Mouse (Mus musculus): ENCODE results near the gene Spout1. TPM values are rescaled to one million over a fixed set of nuclear protein-coding genes. Genes with fewer than 3 reads are reported as not detected.
A peak's percentile ranks its signal among the peaks of the same experiment; 100 is the strongest.

Gene Spout1
- polyA plus RNA-seq, 1 experiment = 28.7 TPM

DNA sequence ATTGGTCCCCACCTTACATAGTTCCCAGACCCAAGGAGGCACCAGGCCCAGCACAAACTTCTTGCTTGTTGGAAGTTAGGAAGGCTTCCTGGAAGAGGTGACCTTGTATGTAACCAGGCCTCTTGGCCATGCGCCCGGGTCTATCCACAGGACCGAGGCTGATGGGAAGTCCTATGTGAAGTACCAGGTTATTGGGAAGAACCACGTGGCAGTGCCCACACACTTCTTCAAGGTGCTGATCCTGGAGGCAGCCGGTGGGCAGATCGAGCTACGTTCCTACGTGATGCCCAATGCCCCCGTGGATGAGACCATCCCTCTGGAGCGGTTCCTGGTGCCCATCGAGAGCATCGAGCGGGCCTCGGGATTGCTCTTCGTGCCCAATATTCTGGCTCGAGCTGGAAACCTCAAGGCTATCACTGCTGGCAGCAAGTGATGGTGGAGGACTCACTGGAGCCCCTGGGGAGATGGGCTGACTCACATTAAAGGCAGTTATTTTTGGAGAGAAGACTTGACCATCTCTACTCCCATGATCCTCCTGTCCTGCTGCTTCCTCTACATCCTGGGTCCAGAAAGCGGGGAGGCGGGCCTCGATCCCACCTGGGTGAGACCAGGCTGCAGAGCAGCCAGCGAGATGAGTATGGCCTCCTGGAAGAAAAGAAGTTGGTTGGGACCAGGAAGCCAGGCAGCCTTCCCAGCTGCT lies 4.6 kb downstream of the Spout1 start:
- Histone ChIP-seq H3K4me2 (ENCODE audit: low read depth) (no peak overlapping the region), H3K36me3 (ENCODE audit: control insufficient read depth, insufficient read depth) (peaks cover 5% of the 10 kb centered on the region), H3ac (ENCODE audit: control insufficient read depth, insufficient read length) (no peak overlapping the region), H3K27me3 (ENCODE audit: control insufficient read depth, insufficient read depth, insufficient read length) (no peaks in the 10 kb centered on the region), H3K79me2 (ENCODE audit: control insufficient read depth, insufficient read depth) (no peaks in the 10 kb centered on the region), H3K4me3 (no peak overlapping the region)
- TF ChIP-seq USF1 (IDR thresholded peaks at IDR 0.05; ENCODE audit: low read depth) (no peak), MYOD1 (IDR thresholded peaks at IDR 0.05; ENCODE audit: control insufficient read depth in 1 of 3, insufficient read length in 2 of 3, low read depth in 2 of 3) (no peak), POLR2A (IDR thresholded peaks at IDR 0.05; ENCODE audit: insufficient read length, low read depth) (no peak), REST (IDR thresholded peaks at IDR 0.05; ENCODE audit: insufficient read depth, insufficient read length) (no peak), E2F4 (IDR thresholded peaks at IDR 0.05; ENCODE audit: insufficient read depth) (no peak), POLR2AphosphoS2 (IDR thresholded peaks at IDR 0.05; ENCODE audit: insufficient read length, low read depth) (no peak)

DNA sequence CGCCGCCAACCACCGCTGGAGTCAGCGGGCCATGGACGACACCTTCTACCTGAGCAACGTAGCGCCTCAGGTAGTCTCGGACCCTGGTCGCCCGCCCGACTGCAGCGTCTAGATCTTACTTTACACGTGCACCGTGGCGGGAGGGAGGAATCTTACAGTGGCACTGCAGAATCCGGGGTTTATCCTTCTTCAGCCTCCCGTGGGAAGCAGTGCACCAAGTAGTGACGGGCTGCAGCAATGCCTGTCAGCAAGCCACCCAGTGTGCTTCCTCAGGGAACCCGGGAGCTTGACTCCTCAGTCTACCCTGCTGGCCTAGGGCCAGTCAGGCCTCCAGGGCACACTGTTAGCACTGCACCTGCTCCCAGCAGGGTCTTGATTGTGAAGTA lies 6.3 kb downstream of the Spout1 start:
- peaks cover 5% of the 10 kb centered on the region for H3K36me3 ChIP-seq (ENCODE audit: control insufficient read depth, insufficient read depth)
- no peaks in the 10 kb centered on the region for H3K79me2 ChIP-seq (ENCODE audit: control insufficient read depth, insufficient read depth)
- TF ChIP-seq TCF3 (IDR thresholded peaks at IDR 0.05; ENCODE audit: insufficient read length, low read depth) = no peak
- TF ChIP-seq TCF12 (IDR thresholded peaks at IDR 0.05; ENCODE audit: insufficient read depth, poor library complexity, severe bottlenecking) = no peak
- no peak for TF ChIP-seq CEBPB (IDR thresholded peaks at IDR 0.05; ENCODE audit: insufficient read depth, poor library complexity, severe bottlenecking)
- no peak for TF ChIP-seq MYOG (IDR thresholded peaks at IDR 0.05; ENCODE audit: control insufficient read depth in 1 of 3, insufficient read depth in 1 of 3, insufficient read length in 2 of 3, low read depth in 2 of 3)
- no peak for TF ChIP-seq USF1 (IDR thresholded peaks at IDR 0.05; ENCODE audit: low read depth)
- no peak for TF ChIP-seq POLR2A (IDR thresholded peaks at IDR 0.05; ENCODE audit: insufficient read length, low read depth)
- no peak for TF ChIP-seq E2F4 (IDR thresholded peaks at IDR 0.05; ENCODE audit: insufficient read depth)
- no peak for TF ChIP-seq MYOD1 (IDR thresholded peaks at IDR 0.05; ENCODE audit: control insufficient read depth in 1 of 3, insufficient read length in 2 of 3, low read depth in 2 of 3)
- TF ChIP-seq MAX (IDR thresholded peaks at IDR 0.05; ENCODE audit: low read depth) = no peak
- no peak for TF ChIP-seq POLR2AphosphoS2 (IDR thresholded peaks at IDR 0.05; ENCODE audit: insufficient read length, low read depth)
- no peak for TF ChIP-seq SRF (IDR thresholded peaks at IDR 0.05; ENCODE audit: control insufficient read depth, insufficient read length, low read depth)
- no peak for TF ChIP-seq REST (IDR thresholded peaks at IDR 0.05; ENCODE audit: insufficient read depth, insufficient read length)
- H3K4me2 ChIP-seq (ENCODE audit: low read depth) = peak overlapping the region; percentile 92
- H3ac ChIP-seq (ENCODE audit: control insufficient read depth, insufficient read length) = peak overlapping the region; percentile 10
- H3K27me3 ChIP-seq (ENCODE audit: control insufficient read depth, insufficient read depth, insufficient read length) = no peaks in the 10 kb centered on the region
- peak overlapping the region; percentile 18 for H3K4me3 ChIP-seq

DNA sequence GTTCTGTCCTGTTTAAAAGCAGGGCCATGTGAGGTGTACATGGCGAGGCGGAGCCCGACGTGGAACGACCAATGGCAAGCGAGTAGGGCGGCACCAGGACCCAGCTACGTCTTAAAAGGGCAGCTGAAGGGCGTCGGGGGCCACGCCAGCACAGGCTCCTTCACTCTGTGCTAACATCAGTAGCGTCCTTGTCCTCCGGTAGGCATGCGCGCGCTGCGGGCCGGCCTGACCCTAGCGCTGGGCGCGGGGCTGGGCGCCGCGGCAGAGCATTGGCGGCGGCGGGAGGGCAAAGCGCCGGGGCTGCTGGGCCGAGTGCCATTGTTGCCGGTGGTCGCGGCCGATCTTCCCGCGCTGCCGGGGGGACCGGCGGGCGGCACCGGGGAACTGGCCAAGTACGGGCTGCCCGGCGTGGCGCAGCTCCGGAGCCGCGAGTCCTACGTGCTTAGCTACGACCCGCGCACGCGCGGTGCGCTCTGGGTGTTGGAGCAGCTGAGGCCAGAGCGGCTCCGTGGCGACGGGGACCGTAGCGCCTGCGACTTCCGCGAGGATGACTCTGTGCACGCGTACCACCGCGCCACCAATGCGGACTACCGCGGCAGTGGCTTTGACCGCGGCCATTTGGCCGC lies 6.8 kb downstream of the Spout1 start, which contains the start of gene Endog:
Gene Endog, plus strand, starts transcription at position 123 of the 626 bp plus-strand sequence.
- TF ChIP-seq SRF (IDR thresholded peaks at IDR 0.05; ENCODE audit: control insufficient read depth, insufficient read length, low read depth) = no peak
- TF ChIP-seq USF1 (IDR thresholded peaks at IDR 0.05; ENCODE audit: low read depth) = peak; percentile 2
- no peak for TF ChIP-seq REST (IDR thresholded peaks at IDR 0.05; ENCODE audit: insufficient read depth, insufficient read length)
- peak; percentile 84 for TF ChIP-seq POLR2AphosphoS2 (IDR thresholded peaks at IDR 0.05; ENCODE audit: insufficient read length, low read depth)
- peak in 1 of 3 experiments; percentile 24 for TF ChIP-seq MYOG (IDR thresholded peaks at IDR 0.05; ENCODE audit: control insufficient read depth in 1 of 3, insufficient read depth in 1 of 3, insufficient read length in 2 of 3, low read depth in 2 of 3)
- TF ChIP-seq POLR2A (IDR thresholded peaks at IDR 0.05; ENCODE audit: insufficient read length, low read depth) = peak; percentile 92
- TF ChIP-seq TCF3 (IDR thresholded peaks at IDR 0.05; ENCODE audit: insufficient read length, low read depth) = no peak
- TF ChIP-seq MYOD1 (IDR thresholded peaks at IDR 0.05; ENCODE audit: control insufficient read depth in 1 of 3, insufficient read length in 2 of 3, low read depth in 2 of 3) = peak in 1 of 3 experiments; percentile 55
- TF ChIP-seq MAX (IDR thresholded peaks at IDR 0.05; ENCODE audit: low read depth) = no peak
- no peak for TF ChIP-seq TCF12 (IDR thresholded peaks at IDR 0.05; ENCODE audit: insufficient read depth, poor library complexity, severe bottlenecking)
- TF ChIP-seq CEBPB (IDR thresholded peaks at IDR 0.05; ENCODE audit: insufficient read depth, poor library complexity, severe bottlenecking) = no peak
- no peak for TF ChIP-seq E2F4 (IDR thresholded peaks at IDR 0.05; ENCODE audit: insufficient read depth)
- H3K79me2 ChIP-seq (ENCODE audit: control insufficient read depth, insufficient read depth) = no peaks in the 10 kb centered on the region

DNA sequence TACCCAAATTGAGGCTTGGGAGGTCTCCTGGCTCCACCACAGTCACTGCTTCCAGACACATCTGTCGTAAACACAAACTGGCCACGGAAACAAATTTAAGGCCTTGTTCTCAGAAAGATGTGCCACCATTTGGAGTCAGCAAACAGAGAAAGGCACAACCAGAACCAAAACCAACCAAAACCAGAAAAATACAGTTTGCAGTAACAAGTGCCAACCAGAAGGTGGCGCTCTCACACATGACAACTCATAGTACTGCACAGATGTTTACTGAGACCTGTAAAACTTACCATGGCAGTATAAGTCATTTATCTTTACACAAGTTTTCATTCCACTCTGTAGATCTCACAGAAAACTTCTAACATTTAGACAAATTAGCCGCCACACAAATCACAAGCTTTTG lies 11.6 kb downstream of the Spout1 start:
- Histone ChIP-seq H3K27me3 (ENCODE audit: control insufficient read depth, insufficient read depth, insufficient read length) (no peaks in the 10 kb centered on the region), H3K4me2 (ENCODE audit: low read depth) (no peak overlapping the region)
- no peak for TF ChIP-seq REST (IDR thresholded peaks at IDR 0.05; ENCODE audit: insufficient read depth, insufficient read length)

More for the DNA sequence above, 6.8 kb downstream of the Spout1 start, which contains the start of gene Endog:
- Histone ChIP-seq H3K4me3 (peak within 1 kb of the TSS; percentile 18), H3K36me3 (ENCODE audit: control insufficient read depth, insufficient read depth) (peaks cover 5% of the 10 kb centered on the region), H3ac (ENCODE audit: control insufficient read depth, insufficient read length) (peak within 1 kb of the TSS; percentile 10), H3K4me2 (ENCODE audit: low read depth) (peak within 1 kb of the TSS; percentile 92), H3K27me3 (ENCODE audit: control insufficient read depth, insufficient read depth, insufficient read length) (no peaks in the 10 kb centered on the region)

More for the DNA sequence above, 11.6 kb downstream of the Spout1 start:
- Histone ChIP-seq H3K4me3 (no peak overlapping the region), H3K36me3 (ENCODE audit: control insufficient read depth, insufficient read depth) (no peaks in the 10 kb centered on the region), H3K79me2 (ENCODE audit: control insufficient read depth, insufficient read depth) (no peaks in the 10 kb centered on the region), H3ac (ENCODE audit: control insufficient read depth, insufficient read length) (no peak overlapping the region)

Data from myocyte (in vitro differentiated cells).